Mouse (Mus musculus) midbrain, embryonic 16.5 days (tissue): ENCODE results near the gene Zfp358. TPM values are rescaled to one million over a fixed set of nuclear protein-coding genes. Genes with fewer than 3 reads are reported as not detected.
A peak's percentile ranks its signal among the peaks of the same experiment; 100 is the strongest.

Experiments
- ATAC-seq: fragments of 200-750 bp; cut with Nextera tagmentation; 2 replicates; pipeline ENCODE4 v1.8.0; 2017; ENCODE audit warnings: moderate TSS enrichment
- H3K27ac ChIP-seq: fragments of 300-500 bp; sonication (generic); 2 replicates; pipeline ENCODE4 v1.5.1; 2014; ENCODE audit warnings: mild to moderate bottlenecking, low read length, mixed read lengths
- H3K27me3 ChIP-seq: fragments of 300-500 bp; sonication (generic); 2 replicates; pipeline ENCODE4 v1.6.1; 2014; ENCODE audit warnings: low read depth, low read length, mixed read lengths; ENCODE audit not compliant: control insufficient read depth, insufficient read depth
- H3K36me3 ChIP-seq: fragments of 300-500 bp; sonication (generic); 2 replicates; pipeline ENCODE4 v1.6.1; 2014; ENCODE audit warnings: mild to moderate bottlenecking, low read length, moderate library complexity, mixed read lengths; ENCODE audit not compliant: control insufficient read depth, insufficient read depth
- H3K4me1 ChIP-seq: fragments of 300-500 bp; sonication (generic); 2 replicates; pipeline ENCODE4 v1.6.1; 2014; ENCODE audit warnings: mild to moderate bottlenecking, low read length, mixed read lengths; ENCODE audit not compliant: control insufficient read depth, insufficient read depth
- H3K4me2 ChIP-seq: fragments of 300-500 bp; sonication (generic); 2 replicates; pipeline ENCODE4 v1.6.1; 2014; ENCODE audit warnings: mild to moderate bottlenecking, low read length, mixed read lengths
- H3K4me3 ChIP-seq: fragments of 300-500 bp; sonication (generic); 2 replicates; pipeline ENCODE4 v1.5.1; 2014; ENCODE audit warnings: low read depth, mild to moderate bottlenecking, low read length, moderate library complexity, mixed read lengths
- H3K9ac ChIP-seq: fragments of 300-500 bp; sonication (generic); 2 replicates; pipeline ENCODE4 v1.6.1; 2014; ENCODE audit warnings: low read depth, low read length, mixed read lengths
- H3K9me3 ChIP-seq: fragments of 300-500 bp; sonication (generic); replicated peaks from 2 replicates; pipeline ENCODE4 v1.6.1; 2014; ENCODE audit warnings: mild to moderate bottlenecking, low read length, mixed read lengths; ENCODE audit not compliant: control insufficient read depth, poor library complexity, severe bottlenecking
- WGBS: fragments of 180-500 bp; shearing (Covaris S2); extraction: QIAGEN DNeasy Blood & Tissue Kit; methylation state at CpG from one replicate; pipeline ENCODE4 v1.1.7; 2014; 5-methylcytosine and 5-hydroxymethylcytosine counted together
- polyA plus RNA-seq: library from polyadenylated mRNA; unstranded; fragments of >200 nt; fragmentation: Nextera tagmentation; extraction: Ambion mirVana; gene quantifications from 2 replicates; pipeline ENCODE4 v1.2.1, GENCODE M21; 2015

Zfp358 gene
- polyA plus RNA-seq, 1 experiment from 2014 or later = 65.8 TPM

- no peak overlapping the region for H3K4me3 ChIP-seq
- peaks cover 23% of the 10 kb centered on the region for H3K36me3 ChIP-seq
- no peak for ATAC-seq
- H3K27ac ChIP-seq = no peak overlapping the region
- no peak overlapping the region for H3K4me2 ChIP-seq
- no peaks in the 10 kb centered on the region for H3K27me3 ChIP-seq
- no peak overlapping the region for H3K9ac ChIP-seq
- peaks cover 19% of the 10 kb centered on the region for H3K4me1 ChIP-seq
- no peaks in the 10 kb centered on the region; the same call in 1 of the 2 replicates for H3K9me3 ChIP-seq
- WGBS = 96% methylated on average over 44 of the region's 44 CpGs
These were observed 2.9 kb downstream of the Zfp358 start for GRCm38 (mm10) chr8:3495578-3496427.

GRCm38 (mm10) chr8:3496428-3496748 is 3.5 kb downstream of the Zfp358 start:
- Histone ChIP-seq H3K27me3 (no peaks in the 10 kb centered on the region), H3K4me3 (no peak overlapping the region), H3K36me3 (peaks cover 23% of the 10 kb centered on the region), H3K9ac (no peak overlapping the region), H3K9me3 (no peaks in the 10 kb centered on the region; the same call in 1 of the 2 replicates), H3K4me1 (peaks cover 25% of the 10 kb centered on the region), H3K27ac (no peak overlapping the region), H3K4me2 (no peak overlapping the region)
- ATAC-seq = no peak
- 92% methylated on average over 15 of the region's 15 CpGs for WGBS

- no peak overlapping the region for H3K27ac ChIP-seq
- H3K27me3 ChIP-seq = no peaks in the 10 kb centered on the region
- no peak overlapping the region for H3K9ac ChIP-seq
- H3K4me2 ChIP-seq = no peak overlapping the region
- 88% methylated on average over 3 of the region's 3 CpGs for WGBS
- H3K9me3 ChIP-seq = no peaks in the 10 kb centered on the region; the same call in 1 of the 2 replicates
- ATAC-seq = no peak
- H3K4me3 ChIP-seq = no peak overlapping the region
- H3K4me1 ChIP-seq = peaks cover 26% of the 10 kb centered on the region
- H3K36me3 ChIP-seq = peaks cover 23% of the 10 kb centered on the region
These were observed 5.6 kb downstream of the Zfp358 start for GRCm38 (mm10) chr8:3498583-3498982.

GRCm38 (mm10) chr8:3499751-3500150 is 6.8 kb downstream of the Zfp358 start:
- 8% methylated on average over 8 of the region's 8 CpGs for whole genome bisulfite sequencing
- Histone ChIP-seq H3K4me3 (peak overlapping the region; percentile 77), H3K4me1 (peaks cover 17% of the 10 kb centered on the region), H3K4me2 (peak overlapping the region; percentile 84), H3K9me3 (no peaks in the 10 kb centered on the region; the same call in 1 of the 2 replicates), H3K36me3 (peaks cover 20% of the 10 kb centered on the region), H3K27ac (peak overlapping the region; percentile 93), H3K27me3 (no peaks in the 10 kb centered on the region), H3K9ac (peak overlapping the region; percentile 75)
- peak; percentile 27 for ATAC-seq

GRCm38 (mm10) chr8:3500235-3501090 is 7.5 kb downstream of the Zfp358 start, which contains the start of gene Mcoln1:
Gene Mcoln1 (plus strand): TSS chr8:3500457.
- ATAC-seq = peak; percentile 85
- H3K4me3 ChIP-seq = peak within 1 kb of the TSS; percentile 77
- H3K27ac ChIP-seq = peak within 1 kb of the TSS; percentile 93
- no peaks in the 10 kb centered on the region for H3K27me3 ChIP-seq
- peak within 1 kb of the TSS; percentile 88 for H3K4me2 ChIP-seq
- H3K4me1 ChIP-seq = peaks cover 16% of the 10 kb centered on the region
- no peaks in the 10 kb centered on the region; the same call in 1 of the 2 replicates for H3K9me3 ChIP-seq
- H3K9ac ChIP-seq = peak within 1 kb of the TSS; percentile 84
- WGBS = under 1% methylated on average over 61 of the region's 70 CpGs
- H3K36me3 ChIP-seq = peaks cover 12% of the 10 kb centered on the region

GRCm38 (mm10) chr8:3502217-3502616 is 9.3 kb downstream of the Zfp358 start:
- Histone ChIP-seq H3K27me3 (no peaks in the 10 kb centered on the region), H3K4me3 (no peak overlapping the region), H3K9ac (no peak overlapping the region), H3K36me3 (peaks cover 8% of the 10 kb centered on the region), H3K4me2 (no peak overlapping the region), H3K9me3 (no peaks in the 10 kb centered on the region), H3K27ac (no peak overlapping the region), H3K4me1 (peaks cover 16% of the 10 kb centered on the region)
- ATAC-seq = no peak
- WGBS = 82% methylated on average over 4 of the region's 4 CpGs

GRCm38 (mm10) chr8:3507979-3508754 is 15.2 kb downstream of the Zfp358 start:
- Histone ChIP-seq H3K27ac (no peak overlapping the region), H3K4me1 (no peaks in the 10 kb centered on the region), H3K36me3 (peaks cover 19% of the 10 kb centered on the region), H3K9me3 (no peaks in the 10 kb centered on the region), H3K27me3 (no peaks in the 10 kb centered on the region), H3K4me2 (no peak overlapping the region), H3K4me3 (no peak overlapping the region), H3K9ac (no peak overlapping the region)
- WGBS = 89% methylated on average over 6 of the region's 6 CpGs
- ATAC-seq = no peak

- H3K4me3 ChIP-seq = peak overlapping the region; percentile 58
- WGBS = 29% methylated on average over 13 of the region's 13 CpGs
These were observed 21.8 kb downstream of the Zfp358 start for GRCm38 (mm10) chr8:3514681-3515247.

More at GRCm38 (mm10) chr8:3514681-3515247, 21.8 kb downstream of the Zfp358 start:
- Histone ChIP-seq H3K9me3 (no peaks in the 10 kb centered on the region), H3K4me2 (peak overlapping the region; percentile 87), H3K9ac (peak overlapping the region; percentile 78), H3K27ac (peak overlapping the region; percentile 84), H3K27me3 (no peaks in the 10 kb centered on the region), H3K4me1 (peaks cover 11% of the 10 kb centered on the region), H3K36me3 (peaks cover 13% of the 10 kb centered on the region)
- ATAC-seq = no peak
